Comparison of ENCODE assay signal across 8 mouse cellular contexts in the genomic region with DNA sequence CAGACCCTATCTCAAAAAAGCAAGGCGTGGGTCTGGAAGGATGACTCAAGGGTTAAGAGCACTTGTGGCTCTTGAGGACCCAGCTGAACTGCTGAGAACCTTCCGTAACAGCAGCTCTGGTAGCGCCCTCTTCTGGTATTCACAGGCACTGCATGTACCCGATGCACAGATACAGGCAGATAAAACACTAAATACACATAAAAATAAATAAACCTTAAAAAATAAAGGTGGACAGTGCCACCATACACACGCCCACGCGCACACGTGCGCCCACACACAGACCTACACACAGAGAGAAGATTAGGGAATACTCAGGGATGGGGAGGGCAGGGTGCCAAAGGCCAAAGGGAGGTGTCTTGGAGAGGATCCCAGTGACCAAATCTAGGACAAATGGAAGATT. TPM values are rescaled to one million over a fixed set of nuclear protein-coding genes. Genes with fewer than 3 reads are reported as not detected.
DNase-seq lines count a peak whose midpoint lies in the region; ATAC-seq and TF ChIP-seq lines count a peak whose summit lies in the region.

No protein-coding gene starts in this region.

- H3K27me3 ChIP-seq in forebrain, embryonic 14.5 days (replicated peaks; ENCODE audit: control insufficient read depth, insufficient read depth, low read length), result peaks cover 27% of the 10 kb centered on the region

- peak; percentile 69 for TF ChIP-seq CTCF in left cerebral cortex, adult 2 months (IDR thresholded peaks at IDR 0.05)

- H3K4me2 ChIP-seq in forebrain, embryonic 14.5 days (ENCODE audit: low read length), result no peak overlapping the region

- intact Hi-C loops in left cerebral cortex, adult 2 months (cut with DNase I), result loop anchor here (1.0 kb wide), 1 partner anchor 41 kb away; no protein-coding TSS in a partner anchor

- DNase-seq in frontal cortex, postnatal 10 days (ENCODE audit: low spot score in 2 of 2), result peak; percentile 19 to 31
- no peak for DNase-seq in frontal cortex, postnatal 14 days (ENCODE audit: low spot score in 2 of 2)
- peak; percentile 79 for DNase-seq in 416B (ENCODE audit: low read depth)
- peak; percentile 48 to 62 for DNase-seq in adrenal gland, adult 18-20 months (ENCODE audit: low spot score in 2 of 2)
- DNase-seq in forebrain, embryonic 14.5 days (ENCODE audit: low spot score), result peak; percentile 45
- no peak for DNase-seq in left cerebral cortex, adult 2 months (ENCODE audit: extremely low spot score in 1 of 2, low spot score in 2 of 2)
- DNase-seq in natural killer cell, adult 2 months (ENCODE audit: low spot score in 2 of 2), result peak; percentile 46 to 73
- peak; percentile 52 to 75 for DNase-seq in thymus, postnatal 10 days (ENCODE audit: low spot score in 2 of 2)

- H3K4me3 ChIP-seq in forebrain, embryonic 14.5 days (ENCODE audit: low read depth, low read length), result no peak overlapping the region
- H3K4me3 ChIP-seq in left cerebral cortex, adult 2 months, result no peak overlapping the region

- no peak overlapping the region for H3K9ac ChIP-seq in forebrain, embryonic 14.5 days (ENCODE audit: low read length)

- peaks cover 8% of the 10 kb centered on the region for H3K4me1 ChIP-seq in forebrain, embryonic 14.5 days (ENCODE audit: control insufficient read depth, insufficient read depth, low read length)

- no peak overlapping the region for H3K27ac ChIP-seq in forebrain, embryonic 14.5 days (ENCODE audit: low read depth, low read length)
- no peak overlapping the region for H3K27ac ChIP-seq in left cerebral cortex, adult 2 months

- H3K36me3 ChIP-seq in forebrain, embryonic 14.5 days (ENCODE audit: control insufficient read depth, insufficient read depth, low read length), result no peaks in the 10 kb centered on the region

- no peaks in the 10 kb centered on the region for H3K9me3 ChIP-seq in forebrain, embryonic 14.5 days (replicated peaks; ENCODE audit: control insufficient read depth, low read length)

- 7% methylated on average over 9 of the region's 9 CpGs for WGBS in forebrain, embryonic 14.5 days

- ATAC-seq in forebrain, embryonic 14.5 days, result no peak

RNA-seq across cellular contexts. Expression of a gene that starts 6.1 kb away (rescaled TPM):
- total RNA-seq in adrenal gland, adult 18-20 months (2021), result under 1 TPM in 1 of 2 experiments, not detected in 1; 0.50 TPM
- polyA plus RNA-seq in forebrain, embryonic 14.5 days (2014; fragmentation: Nextera tagmentation; extraction: Ambion mirVana), result 0.20 and 0.21 TPM in 2 replicates
- under 1 TPM; 0.20 to 0.63 TPM for total RNA-seq in left cerebral cortex, adult 2 months (2021)

RNA-seq across cellular contexts. Expression of a gene that starts 31.9 kb away (rescaled TPM):
- total RNA-seq in adrenal gland, adult 18-20 months (2021), result 1 to 10 TPM; 3.8 to 5.2 TPM
- polyA plus RNA-seq in forebrain, embryonic 14.5 days (2014; fragmentation: Nextera tagmentation; extraction: Ambion mirVana), result not detected in 2 replicates
- not detected for total RNA-seq in left cerebral cortex, adult 2 months (2021)

RNA-seq across cellular contexts. Expression of a gene that starts 34.0 kb away (rescaled TPM):
- total RNA-seq in adrenal gland, adult 18-20 months (2021), result not detected
- polyA plus RNA-seq in forebrain, embryonic 14.5 days (2014; fragmentation: Nextera tagmentation; extraction: Ambion mirVana), result not detected in 2 replicates
- total RNA-seq in left cerebral cortex, adult 2 months (2021), result not detected

RNA-seq across cellular contexts. Expression of a gene that starts 55.0 kb away (rescaled TPM):
- total RNA-seq in adrenal gland, adult 18-20 months (2021), result under 1 TPM; 0.32 to 0.46 TPM
- 3.3 and 6.6 TPM in 2 replicates for polyA plus RNA-seq in forebrain, embryonic 14.5 days (2014; fragmentation: Nextera tagmentation; extraction: Ambion mirVana)
- 1 to 10 TPM; 6.8 to 6.9 TPM for total RNA-seq in left cerebral cortex, adult 2 months (2021)

RNA-seq across cellular contexts. Expression of a gene that starts 55.1 kb away (rescaled TPM):
- 10 to 100 TPM; 28.9 to 40.3 TPM for total RNA-seq in adrenal gland, adult 18-20 months (2021)
- 22.6 and 23.2 TPM in 2 replicates for polyA plus RNA-seq in forebrain, embryonic 14.5 days (2014; fragmentation: Nextera tagmentation; extraction: Ambion mirVana)
- 10 to 100 TPM; 14.4 to 14.6 TPM for total RNA-seq in left cerebral cortex, adult 2 months (2021)

Comparison
In these comparisons a context has a peak if more than half of its experiments do, and no peak if none do; other contexts are left out.
1. DNase-seq: peak in frontal cortex, postnatal 10 days (2 of 2), 416B (single experiment), adrenal gland, adult 18-20 months (2 of 2), forebrain, embryonic 14.5 days (single experiment), natural killer cell, adult 2 months (2 of 2) and thymus, postnatal 10 days (2 of 2); none in frontal cortex, postnatal 14 days (0 of 2) and left cerebral cortex, adult 2 months (0 of 2).
2. RNA of a gene that starts 31.9 kb away (total RNA-seq): 3.8 to 5.2 TPM in adrenal gland, adult 18-20 months; not detected in left cerebral cortex, adult 2 months; every median in the first group is over 4 times any median in the second.